Mouse (Mus musculus): ENCODE measurements at regions not wholly inside any gene's neighbourhood (a gene's known extent, or its start where the extent isn't known, plus 50 kb on each side); places are given as distances from the start of the nearest gene placed in this dataset.
"Not testable (repeated sequence)": the region's sequence is repeated elsewhere in the genome, so short reads cannot be mapped to it uniquely, and the experiment has no call there.

DNA sequence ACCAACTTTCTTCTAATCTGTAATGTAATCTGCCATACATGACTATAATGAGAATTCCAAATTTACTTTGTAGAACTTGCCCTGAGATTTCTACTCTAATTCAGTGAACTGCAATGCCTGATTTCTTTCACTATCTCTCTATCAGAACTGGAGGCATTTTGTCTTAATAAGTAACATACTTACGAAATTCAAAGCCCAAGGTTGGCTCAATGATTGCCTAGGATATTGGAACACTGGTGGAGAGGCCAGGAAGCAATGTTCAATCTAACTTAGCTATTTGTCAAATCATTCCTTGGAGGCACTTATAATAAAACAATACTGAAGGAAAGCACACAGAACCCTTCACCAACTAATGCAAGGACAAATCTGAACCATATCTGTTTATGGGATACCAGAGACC is 162.9 kb upstream of the Trim24 start:
- TF ChIP-seq CTCF (IDR thresholded peaks at IDR 0.05; ENCODE audit: low read depth, low read length); POLR2A (IDR thresholded peaks at IDR 0.05; ENCODE audit: extremely low read depth, insufficient read depth, low read length): not testable (repeated sequence)

Data from liver, adult 2 months (tissue).